Mouse (Mus musculus): ENCODE measurements around the gene Klk8. TPM values are rescaled to one million over a fixed set of nuclear protein-coding genes. Genes with fewer than 3 reads are reported as not detected.

Gene Klk8
- polyA plus RNA-seq, 1 experiment from 2014 or later, result 5.0 TPM

Other genes with a start within 250 kb of the Klk8 start
- gene Zfp658, start 235.3 kb upstream of the Klk8 start, polyA plus RNA-seq (2016; fragmentation: Nextera tagmentation; extraction: Ambion mirVana), result 8.7 and 10.5 TPM in 2 replicates
- 14.5 and 15.0 TPM in 2 replicates for gene Zfp719, start 218.0 kb upstream of the Klk8 start, polyA plus RNA-seq (2016; fragmentation: Nextera tagmentation; extraction: Ambion mirVana)
- gene Zfp819, start 190.4 kb upstream of the Klk8 start, polyA plus RNA-seq (2016; fragmentation: Nextera tagmentation; extraction: Ambion mirVana), result 0.24 and 0.31 TPM in 2 replicates
- not detected in 2 replicates for gene Ceacam18, start 162.9 kb upstream of the Klk8 start, polyA plus RNA-seq (2016; fragmentation: Nextera tagmentation; extraction: Ambion mirVana)
- 0.18 and 0.30 TPM in 2 replicates for gene Siglece, start 137.4 kb upstream of the Klk8 start, polyA plus RNA-seq (2016; fragmentation: Nextera tagmentation; extraction: Ambion mirVana)
- gene Ctu1, start 125.6 kb upstream of the Klk8 start, polyA plus RNA-seq (2016; fragmentation: Nextera tagmentation; extraction: Ambion mirVana), result 19.6 and 19.9 TPM in 2 replicates
- not detected in 2 replicates for gene Klk14, start 107.2 kb upstream of the Klk8 start, polyA plus RNA-seq (2016; fragmentation: Nextera tagmentation; extraction: Ambion mirVana)
- gene Klk13, start 85.0 kb upstream of the Klk8 start, polyA plus RNA-seq (2016; fragmentation: Nextera tagmentation; extraction: Ambion mirVana), result 0.10 TPM in 1 of 2 replicates, not detected in the other
- gene Klk12, start 28.7 kb upstream of the Klk8 start, polyA plus RNA-seq (2016; fragmentation: Nextera tagmentation; extraction: Ambion mirVana), result not detected in 2 replicates
- gene Klk11, start 23.0 kb upstream of the Klk8 start, polyA plus RNA-seq (2016; fragmentation: Nextera tagmentation; extraction: Ambion mirVana), result not detected in 2 replicates
- gene Klk10, start 16.5 kb upstream of the Klk8 start, polyA plus RNA-seq (2016; fragmentation: Nextera tagmentation; extraction: Ambion mirVana), result 0.24 TPM in 1 of 2 replicates, not detected in the other
- gene Klk9, start 5.7 kb upstream of the Klk8 start, polyA plus RNA-seq (2016; fragmentation: Nextera tagmentation; extraction: Ambion mirVana), result not detected in 2 replicates
- not detected in 2 replicates for gene Klk7, start 13.7 kb downstream of the Klk8 start, polyA plus RNA-seq (2016; fragmentation: Nextera tagmentation; extraction: Ambion mirVana)
- not detected in 2 replicates for gene Klk6, start 26.9 kb downstream of the Klk8 start, polyA plus RNA-seq (2016; fragmentation: Nextera tagmentation; extraction: Ambion mirVana)
- not detected in 2 replicates for gene Klk5, start 44.4 kb downstream of the Klk8 start, polyA plus RNA-seq (2016; fragmentation: Nextera tagmentation; extraction: Ambion mirVana)
- 0.15 and 0.20 TPM in 2 replicates for gene Klk4, start 83.6 kb downstream of the Klk8 start, polyA plus RNA-seq (2016; fragmentation: Nextera tagmentation; extraction: Ambion mirVana)
- not detected in 2 replicates for gene Klk15, start 136.2 kb downstream of the Klk8 start, polyA plus RNA-seq (2016; fragmentation: Nextera tagmentation; extraction: Ambion mirVana)
- not detected in 2 replicates for gene Klk1b8, start 153.1 kb downstream of the Klk8 start, polyA plus RNA-seq (2016; fragmentation: Nextera tagmentation; extraction: Ambion mirVana)
- gene Klk1b1, start 169.2 kb downstream of the Klk8 start, polyA plus RNA-seq (2016; fragmentation: Nextera tagmentation; extraction: Ambion mirVana), result not detected in 2 replicates
- gene Klk1b9, start 178.5 kb downstream of the Klk8 start, polyA plus RNA-seq (2016; fragmentation: Nextera tagmentation; extraction: Ambion mirVana), result not detected in 2 replicates
- not detected in 2 replicates for gene Klk1b11, start 198.3 kb downstream of the Klk8 start, polyA plus RNA-seq (2016; fragmentation: Nextera tagmentation; extraction: Ambion mirVana)
- not detected in 2 replicates for gene Klk1b26, start 214.6 kb downstream of the Klk8 start, polyA plus RNA-seq (2016; fragmentation: Nextera tagmentation; extraction: Ambion mirVana)

Measured in neural tube, embryonic 12.5 days (tissue).